Mouse (Mus musculus) C2C12 (cell line): ENCODE measurements around the gene Defb43. TPM values are rescaled to one million over a fixed set of nuclear protein-coding genes. Genes with fewer than 3 reads are reported as not detected.
A peak's percentile ranks its signal among the peaks of the same experiment; 100 is the strongest.

ENCODE experiments used
- H3K27me3 ChIP-seq: one replicate; pipeline ENCODE4 v1.6.1; 2011; ENCODE audit not compliant: control insufficient read depth, insufficient read depth, insufficient read length
- H3K36me3 ChIP-seq: one replicate; pipeline ENCODE4 v1.6.1; 2011; ENCODE audit not compliant: control insufficient read depth, insufficient read depth
- H3K4me3 ChIP-seq: one replicate; pipeline ENCODE4 v1.5.1; 2011; ENCODE audit warnings: mild to moderate bottlenecking, control low read depth; ENCODE audit not compliant: poor library complexity, insufficient read depth, severe bottlenecking
- H3K79me2 ChIP-seq: one replicate; pipeline ENCODE4 v1.6.1; 2011; ENCODE audit not compliant: control insufficient read depth, insufficient read depth
- H3K79me3 ChIP-seq: one replicate; pipeline ENCODE4 v1.6.1; 2011; ENCODE audit warnings: low read depth, control low read depth
- H3ac ChIP-seq: one replicate; pipeline ENCODE3; 2011; ENCODE audit warnings: low read depth; ENCODE audit not compliant: control insufficient read depth, insufficient read length
- CEBPB ChIP-seq: IDR thresholded peaks from one replicate; pipeline ENCODE4 v1.6.1; 2011; ENCODE audit warnings: low read depth, mild to moderate bottlenecking, control low read depth, moderate library complexity
- CTCF ChIP-seq: IDR thresholded peaks from one replicate; pipeline ENCODE4 v1.5.1; 2011; ENCODE audit not compliant: control insufficient read depth, insufficient read depth, insufficient read length
- FOSL1 ChIP-seq: IDR thresholded peaks from one replicate; pipeline ENCODE4 v1.8.0; 2011; ENCODE audit warnings: mild to moderate bottlenecking, low read length; ENCODE audit not compliant: poor library complexity, insufficient read depth, severe bottlenecking
- MAX ChIP-seq: IDR thresholded peaks from one replicate; pipeline ENCODE4 v1.6.1; 2011; ENCODE audit warnings: mild to moderate bottlenecking, control low read depth
- MYOD1 ChIP-seq: IDR thresholded peaks from one replicate; pipeline ENCODE4 v1.6.1; 2011; ENCODE audit warnings: low read depth; ENCODE audit not compliant: control insufficient read depth, insufficient read length
- MYOG ChIP-seq: IDR thresholded peaks from one replicate; pipeline ENCODE4 v1.6.1; 2011; ENCODE audit not compliant: control insufficient read depth, insufficient read length; ENCODE audit errors: extremely low read depth
- USF1 ChIP-seq: IDR thresholded peaks from one replicate; pipeline ENCODE4 v1.6.1; 2011; ENCODE audit warnings: low read depth, mild to moderate bottlenecking, control low read depth, moderate library complexity
- polyA plus RNA-seq: library from polyadenylated mRNA; unstranded; fragments of >200 nt; fragmentation: generic; extraction: Trizol; gene quantifications from one replicate; pipeline ENCODE4 v1.2.1, GENCODE M21; 2012; ENCODE audit warnings: missing spikeins

Gene Defb43
- polyA plus RNA-seq, 1 experiment = not detected

GRCm38 (mm10) chr14:63014667-63015066 is 3.1 kb downstream of the Defb43 start:
- no peak overlapping the region for H3ac ChIP-seq
- H3K27me3 ChIP-seq = no peaks in the 10 kb centered on the region
- no peaks in the 10 kb centered on the region for H3K36me3 ChIP-seq
- H3K4me3 ChIP-seq = no peak overlapping the region
- no peaks in the 10 kb centered on the region for H3K79me3 ChIP-seq
- TF ChIP-seq MYOG = no peak
- peak; percentile 64 for TF ChIP-seq FOSL1
- no peak for TF ChIP-seq MAX
- TF ChIP-seq CEBPB = no peak
- TF ChIP-seq MYOD1 = no peak
- TF ChIP-seq CTCF = no peak
- no peak for TF ChIP-seq USF1
- H3K79me2 ChIP-seq = no peaks in the 10 kb centered on the region

GRCm38 (mm10) chr14:63020524-63021156 is 9.1 kb downstream of the Defb43 start:
- peak; percentile 68 for TF ChIP-seq MYOD1
- TF ChIP-seq MAX = no peak
- peak; percentile 68 for TF ChIP-seq FOSL1
- TF ChIP-seq MYOG = no peak
- TF ChIP-seq CEBPB = peak; percentile 64
- no peaks in the 10 kb centered on the region for H3K79me3 ChIP-seq
- no peak overlapping the region for H3K4me3 ChIP-seq

GRCm38 (mm10) chr14:63046691-63047090 is 35.1 kb downstream of the Defb43 start, which contains the start of gene Defb42:
Gene Defb42, plus strand, starts transcription at chr14:63046991.
- TF ChIP-seq CTCF (no peak), CEBPB (no peak), MAX (no peak), MYOG (no peak), FOSL1 (no peak), MYOD1 (no peak), USF1 (no peak)
- Histone ChIP-seq H3ac (no peak within 1 kb of the TSS), H3K36me3 (no peaks in the 10 kb centered on the region), H3K4me3 (no peak within 1 kb of the TSS), H3K27me3 (no peaks in the 10 kb centered on the region), H3K79me2 (no peaks in the 10 kb centered on the region), H3K79me3 (no peaks in the 10 kb centered on the region)

More at GRCm38 (mm10) chr14:63020524-63021156, 9.1 kb downstream of the Defb43 start:
- peak overlapping the region; percentile 37 for H3ac ChIP-seq
- H3K36me3 ChIP-seq = no peaks in the 10 kb centered on the region
- no peaks in the 10 kb centered on the region for H3K79me2 ChIP-seq
- H3K27me3 ChIP-seq = no peaks in the 10 kb centered on the region

GRCm38 (mm10) chr14:63049910-63050370 is 38.4 kb downstream of the Defb43 start, which contains the start of gene Defb30:
Gene Defb30, minus strand, starts transcription at chr14:63049960.
- no peak within 1 kb of the TSS for H3ac ChIP-seq
- H3K36me3 ChIP-seq = no peaks in the 10 kb centered on the region
- no peaks in the 10 kb centered on the region for H3K27me3 ChIP-seq
- H3K79me3 ChIP-seq = no peaks in the 10 kb centered on the region
- H3K79me2 ChIP-seq = no peaks in the 10 kb centered on the region
- TF ChIP-seq MYOG = no peak
- TF ChIP-seq CTCF = no peak
- no peak for TF ChIP-seq MAX
- TF ChIP-seq USF1 = no peak
- no peak for TF ChIP-seq FOSL1
- no peak within 1 kb of the TSS for H3K4me3 ChIP-seq

GRCm38 (mm10) chr14:63050769-63051168 is 39.2 kb downstream of the Defb43 start:
- peak; percentile 54 for TF ChIP-seq CTCF
- no peak for TF ChIP-seq MYOD1
- Histone ChIP-seq H3ac (no peak overlapping the region), H3K27me3 (no peaks in the 10 kb centered on the region), H3K4me3 (no peak overlapping the region), H3K36me3 (no peaks in the 10 kb centered on the region), H3K79me2 (no peaks in the 10 kb centered on the region), H3K79me3 (no peaks in the 10 kb centered on the region)

- H3K27me3 ChIP-seq = no peaks in the 10 kb centered on the region
- H3K79me2 ChIP-seq = no peaks in the 10 kb centered on the region
- H3K79me3 ChIP-seq = no peaks in the 10 kb centered on the region
- H3K36me3 ChIP-seq = no peaks in the 10 kb centered on the region
- H3K4me3 ChIP-seq = no peak overlapping the region
- TF ChIP-seq CEBPB = no peak
- TF ChIP-seq USF1 = no peak
- no peak for TF ChIP-seq MYOG
- TF ChIP-seq FOSL1 = no peak
- TF ChIP-seq MYOD1 = peak; percentile 19
- TF ChIP-seq MAX = no peak
- TF ChIP-seq CTCF = peak; percentile 26
- no peak overlapping the region for H3ac ChIP-seq
These were observed 43.2 kb downstream of the Defb43 start for GRCm38 (mm10) chr14:63054729-63055128.
